Mouse (Mus musculus): ENCODE data around the gene Gm13083.
"Not testable (repeated sequence)": the region's sequence is repeated elsewhere in the genome, so short reads cannot be mapped to it uniquely, and the experiment has no call there.

The Gm13083 gene

GRCm38 (mm10) chr4:143614703-143615102 lies at the start of gene Gm13083:
TSS of gene Gm13083 (plus strand) at chr4:143615003.
- DNase-seq (ENCODE audit: low read depth, low spot score) = not testable (repeated sequence)

- not testable (repeated sequence) for DNase-seq (ENCODE audit: low read depth, low spot score)
Observed at GRCm38 (mm10) chr4:143611927-143612326, 2.9 kb upstream of the Gm13083 start.

DNA sequence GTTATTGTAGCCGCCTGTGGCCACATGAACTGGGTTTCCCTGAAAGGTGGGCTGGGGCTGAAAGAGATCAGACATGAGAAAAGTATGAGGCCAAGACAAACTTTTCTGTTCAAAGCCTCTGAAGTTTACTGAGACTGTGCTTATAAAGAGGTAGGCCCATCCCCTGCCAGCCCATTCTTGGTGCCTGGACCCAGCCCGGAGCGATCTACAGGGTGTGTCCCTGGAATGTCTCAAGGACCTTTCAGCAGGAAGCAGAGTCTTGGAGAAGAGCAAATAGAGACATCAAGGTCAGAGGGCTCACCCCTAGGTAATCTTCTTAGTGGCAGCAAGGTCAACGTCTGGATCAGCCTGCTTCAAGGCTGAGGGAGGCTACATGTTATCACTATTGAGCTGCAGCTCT lies 3.3 kb downstream of the Gm13083 start:
- DNase-seq (ENCODE audit: low read depth, low spot score) = not testable (repeated sequence)

DNA sequence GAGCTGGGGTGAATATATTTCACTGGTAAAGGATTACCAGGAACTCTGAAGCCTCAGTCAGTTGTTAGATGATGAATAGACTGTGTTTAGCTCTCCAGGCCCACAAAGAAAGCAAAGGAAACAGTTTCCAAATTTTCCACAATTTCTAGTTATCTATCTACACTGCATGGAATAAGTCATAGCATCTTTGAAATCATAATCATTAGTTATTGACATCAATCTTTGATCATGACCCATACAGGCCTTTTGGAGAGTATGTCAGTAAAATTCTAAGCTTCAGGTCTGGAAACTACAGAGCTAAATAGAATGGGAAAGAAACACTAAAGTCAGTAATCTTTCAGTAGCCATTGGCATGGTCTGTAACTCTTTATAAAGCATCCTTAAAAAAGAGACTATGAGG lies 42.3 kb downstream of the Gm13083 start, which contains the start of gene Gm13088:
TSS of gene Gm13088 (minus strand) at position 101 of the 400 bp plus-strand sequence.
- DNase-seq (ENCODE audit: low read depth, low spot score) = not testable (repeated sequence)
